Mouse (Mus musculus) mammary gland, adult 2 months (tissue): Measurements from ENCODE around the gene Spata31d1d. TPM values are rescaled to one million over a fixed set of nuclear protein-coding genes. Genes with fewer than 3 reads are reported as not detected.

Experiments
- polyA plus RNA-seq: library from polyadenylated mRNA; depleted of rRNA; stranded (reverse); fragments of >200 nt; gene quantifications from 2 replicates; pipeline ENCODE4 v1.2.3, GENCODE M21; 2012; ENCODE audit warnings: low replicate concordance; rRNA removed

Gene Spata31d1d
- not detected in 2 replicates for polyA plus RNA-seq

DNA sequence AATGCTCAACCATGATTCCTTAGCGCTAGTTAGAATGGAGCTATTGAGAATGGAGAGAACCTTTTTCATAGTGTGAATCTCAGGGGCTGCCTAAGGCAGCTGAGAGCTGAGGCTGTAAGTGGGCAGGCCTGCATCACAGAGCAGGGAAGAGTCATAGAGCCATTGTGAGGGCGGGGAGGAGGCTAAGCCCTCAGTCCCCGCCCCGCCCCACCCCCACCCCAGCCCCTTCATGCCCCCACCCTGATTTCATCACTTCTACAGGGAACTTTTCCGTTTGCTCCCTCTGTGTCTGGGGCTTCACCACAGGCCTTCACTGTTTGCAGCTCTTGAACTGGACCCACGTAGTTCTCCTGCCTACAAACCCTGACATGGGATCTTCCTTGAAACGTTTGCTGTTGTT lies at the start of gene Spata31d1d:
Gene Spata31d1d, minus strand, starts transcription at position 101 of the 400 bp plus-strand sequence.

DNA sequence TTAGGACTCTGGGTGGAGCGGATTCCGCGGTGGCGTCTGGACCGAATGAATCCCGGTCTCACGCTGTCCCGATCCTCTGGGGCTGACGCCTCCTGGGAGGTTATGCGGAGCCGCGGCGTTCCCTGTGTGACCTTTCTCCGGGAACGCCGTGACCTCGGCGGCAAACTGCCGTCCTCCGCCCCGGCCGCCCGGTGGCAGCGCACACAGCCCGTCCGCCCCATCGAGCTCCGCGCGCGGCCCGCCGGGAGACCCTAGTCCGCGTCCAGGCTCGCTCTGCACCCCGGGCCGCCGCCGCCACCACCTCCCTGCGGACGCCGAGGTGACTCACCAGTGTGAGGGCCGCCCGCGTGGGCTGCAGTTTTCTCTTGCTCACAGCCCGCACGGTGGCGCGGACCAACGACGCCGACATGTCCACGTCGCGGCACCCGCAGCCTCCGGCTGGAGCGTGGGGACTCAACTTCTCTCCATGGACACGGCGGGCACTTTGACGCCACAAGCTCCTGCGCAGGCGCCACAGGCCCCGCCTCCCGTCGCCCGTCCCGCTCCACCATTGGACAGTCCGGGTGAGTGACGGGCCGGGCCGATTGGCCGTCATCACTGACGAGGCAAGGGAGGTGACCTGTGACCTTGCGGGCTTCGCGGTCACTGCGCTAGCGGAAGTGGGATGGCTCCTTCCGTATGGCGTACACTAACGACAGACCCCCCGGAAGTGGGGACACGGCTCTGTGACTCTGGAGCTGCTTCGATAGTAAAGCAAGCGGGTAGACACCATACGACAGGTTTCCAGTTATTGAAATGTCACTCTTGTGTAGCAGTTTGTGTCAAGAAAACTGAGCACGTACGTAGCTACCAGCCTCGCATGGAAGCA lies 38.0 kb upstream of the Spata31d1d start, which contains the start of gene Isca1:
Gene Isca1, minus strand, starts transcription at position 515 of the 868 bp plus-strand sequence.

DNA sequence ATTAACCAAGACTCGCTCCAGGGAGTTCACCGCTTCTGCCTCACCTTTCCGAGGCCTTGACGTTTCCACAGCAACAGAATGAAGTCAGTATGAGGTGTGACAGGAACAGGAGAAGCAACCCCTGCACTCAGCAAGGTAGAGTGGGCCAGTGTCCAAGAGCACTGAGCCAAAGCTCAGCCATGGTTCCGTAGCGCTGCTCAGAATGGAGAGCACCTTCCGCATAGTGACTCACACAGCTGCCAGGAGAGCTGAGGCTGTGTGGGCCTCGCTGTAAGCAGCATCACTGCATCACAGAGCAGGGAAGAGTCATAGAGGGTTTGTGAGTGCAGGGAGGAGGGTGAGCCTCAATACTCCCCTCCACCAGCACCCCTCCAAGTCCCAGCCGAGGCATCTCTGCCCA lies 15.2 kb upstream of the Spata31d1d start, which contains the start of gene 1700014D04Rik:
Gene 1700014D04Rik, minus strand, starts transcription at position 42 of the 400 bp plus-strand sequence.

GRCm38 (mm10) chr13:59711984-59712383 lies 19.6 kb downstream of the Spata31d1d start, which contains the start of gene Spata31d1b:
TSS of gene Spata31d1b (plus strand) at chr13:59712284.

DNA sequence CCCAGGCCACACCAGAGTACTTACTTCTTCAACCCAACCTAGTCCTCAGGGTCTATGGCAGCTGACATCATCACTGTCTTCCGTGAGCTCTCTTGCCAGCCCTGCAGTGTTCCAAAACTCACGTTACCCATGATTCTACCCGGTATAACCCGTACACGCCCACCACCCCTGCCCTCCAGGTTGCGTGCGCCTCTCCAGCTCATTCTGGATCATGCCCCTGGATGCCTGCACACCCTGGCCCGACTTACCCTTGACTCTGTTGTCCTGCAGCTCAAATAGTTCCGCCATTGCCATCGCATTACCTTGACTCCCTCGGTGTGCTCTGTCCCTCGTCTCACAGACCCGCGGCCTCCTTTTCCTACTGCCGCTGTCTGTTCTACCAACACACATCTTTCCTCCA lies 21.3 kb downstream of the Spata31d1d start, which contains the start of gene Spata31d1a:
Gene Spata31d1a, minus strand, starts transcription at position 101 of the 400 bp plus-strand sequence.

GRCm38 (mm10) chr13:59694008-59694407 lies 37.5 kb downstream of the Spata31d1d start, which contains the start of gene 4921517D22Rik:
TSS of gene 4921517D22Rik (minus strand) at chr13:59694108.

Other genes starting within 250 kb of the Spata31d1d start
- gene Agtpbp1, start 146.5 kb downstream of the Spata31d1d start, polyA plus RNA-seq = 5.5 and 11.1 TPM in 2 replicates
- 21.6 and 64.3 TPM in 2 replicates for gene Naa35, start 146.5 kb downstream of the Spata31d1d start, polyA plus RNA-seq
- gene Golm1, start 55.9 kb downstream of the Spata31d1d start, polyA plus RNA-seq = 4.7 and 7.2 TPM in 2 replicates
- not detected in 2 replicates for gene 4921517D22Rik, start 37.6 kb downstream of the Spata31d1d start, polyA plus RNA-seq
- gene Spata31d1a, start 21.4 kb downstream of the Spata31d1d start, polyA plus RNA-seq = not detected in 2 replicates
- 0.47 and 0.50 TPM in 2 replicates for gene Spata31d1b, start 19.5 kb downstream of the Spata31d1d start, polyA plus RNA-seq
- not detected in 2 replicates for gene 1700014D04Rik, start 15.0 kb upstream of the Spata31d1d start, polyA plus RNA-seq
- 75.3 and 234 TPM in 2 replicates for gene Isca1, start 38.1 kb upstream of the Spata31d1d start, polyA plus RNA-seq
- not detected in 2 replicates for gene Gm49354, start 50.5 kb upstream of the Spata31d1d start, polyA plus RNA-seq
- 19.6 and 30.2 TPM in 2 replicates for gene Tut7, start 91.4 kb upstream of the Spata31d1d start, polyA plus RNA-seq